Mouse (Mus musculus) heart, embryonic 14.5 days (tissue): ENCODE results near the gene Ank. TPM values are rescaled to one million over a fixed set of nuclear protein-coding genes. Genes with fewer than 3 reads are reported as not detected.

Experiments
- ATAC-seq: fragments of 200-750 bp; cut with Nextera tagmentation; 2 replicates; pipeline ENCODE4 v1.8.0; 2017; ENCODE audit warnings: low read depth, moderate TSS enrichment; ENCODE audit not compliant: insufficient number of reproducible peaks, insufficient read depth, low FRiP score
- H3K27ac ChIP-seq, 2 experiments: fragments of 200-500 bp in 1 of 2; fragments of 300-500 bp in 1 of 2; sonication (generic) in 1 of 2; replicated peaks in 1 of 2; 2 replicates each; pipeline ENCODE4 v1.5.1; 2012 to 2014; ENCODE audit warnings: low read depth in 2 of 2, low read length in 2 of 2, control low read depth in 1 of 2, mild to moderate bottlenecking in 1 of 2, mixed read lengths in 1 of 2; ENCODE audit not compliant: control insufficient read depth in 1 of 2, insufficient read depth in 1 of 2
- H3K27me3 ChIP-seq: fragments of 300-500 bp; sonication (generic); 2 replicates; pipeline ENCODE4 v1.6.1; 2014; ENCODE audit warnings: mild to moderate bottlenecking, low read length, control low read depth; ENCODE audit not compliant: control insufficient read depth, insufficient read depth
- H3K36me3 ChIP-seq: fragments of 300-500 bp; sonication (generic); 2 replicates; pipeline ENCODE4 v1.6.1; 2014; ENCODE audit warnings: mild to moderate bottlenecking, control low read depth, low read length, mixed read lengths; ENCODE audit not compliant: control insufficient read depth, insufficient read depth
- H3K4me1 ChIP-seq, 2 experiments: fragments of 200-500 bp in 1 of 2; fragments of 300-500 bp in 1 of 2; sonication (generic) in 1 of 2; 2 replicates each; pipeline ENCODE4 v1.6.1; 2012 to 2014; ENCODE audit warnings: low read length in 2 of 2, control low read depth in 1 of 2, mixed read lengths in 1 of 2; ENCODE audit not compliant: control insufficient read depth in 2 of 2, insufficient read depth in 2 of 2
- H3K4me2 ChIP-seq: fragments of 300-500 bp; sonication (generic); 2 replicates; pipeline ENCODE4 v1.6.1; 2014; ENCODE audit warnings: mild to moderate bottlenecking, low read length
- H3K4me3 ChIP-seq, 2 experiments: fragments of 200-500 bp in 1 of 2; fragments of 300-500 bp in 1 of 2; sonication (generic) in 1 of 2; 2 replicates each; pipeline ENCODE4 v1.5.1; 2012 to 2014; ENCODE audit warnings: low read length in 2 of 2, mild to moderate bottlenecking in 2 of 2, control low read depth in 1 of 2, low read depth in 1 of 2, moderate library complexity in 1 of 2; ENCODE audit not compliant: control insufficient read depth in 1 of 2, insufficient read depth in 1 of 2
- H3K9ac ChIP-seq: fragments of 300-500 bp; sonication (generic); 2 replicates; pipeline ENCODE4 v1.6.1; 2014; ENCODE audit warnings: mild to moderate bottlenecking, low read length
- H3K9me3 ChIP-seq: fragments of 300-500 bp; sonication (generic); 2 replicates; pipeline ENCODE4 v1.6.1; 2016; ENCODE audit warnings: low read length, control low read depth; ENCODE audit not compliant: control insufficient read depth
- WGBS: fragments of 180-500 bp; shearing (Covaris S2); extraction: QIAGEN DNeasy Blood & Tissue Kit; methylation state at CpG from one replicate; pipeline ENCODE4 v1.1.7; 2014; 5-methylcytosine and 5-hydroxymethylcytosine counted together
- polyA plus RNA-seq: library from polyadenylated mRNA; unstranded; fragments of >200 nt; fragmentation: Nextera tagmentation; extraction: Ambion mirVana; gene quantifications from 2 replicates; pipeline ENCODE4 v1.2.1, GENCODE M21; 2014

The Ank gene
- polyA plus RNA-seq, 1 experiment from 2014 or later: 15.9 TPM

DNA sequence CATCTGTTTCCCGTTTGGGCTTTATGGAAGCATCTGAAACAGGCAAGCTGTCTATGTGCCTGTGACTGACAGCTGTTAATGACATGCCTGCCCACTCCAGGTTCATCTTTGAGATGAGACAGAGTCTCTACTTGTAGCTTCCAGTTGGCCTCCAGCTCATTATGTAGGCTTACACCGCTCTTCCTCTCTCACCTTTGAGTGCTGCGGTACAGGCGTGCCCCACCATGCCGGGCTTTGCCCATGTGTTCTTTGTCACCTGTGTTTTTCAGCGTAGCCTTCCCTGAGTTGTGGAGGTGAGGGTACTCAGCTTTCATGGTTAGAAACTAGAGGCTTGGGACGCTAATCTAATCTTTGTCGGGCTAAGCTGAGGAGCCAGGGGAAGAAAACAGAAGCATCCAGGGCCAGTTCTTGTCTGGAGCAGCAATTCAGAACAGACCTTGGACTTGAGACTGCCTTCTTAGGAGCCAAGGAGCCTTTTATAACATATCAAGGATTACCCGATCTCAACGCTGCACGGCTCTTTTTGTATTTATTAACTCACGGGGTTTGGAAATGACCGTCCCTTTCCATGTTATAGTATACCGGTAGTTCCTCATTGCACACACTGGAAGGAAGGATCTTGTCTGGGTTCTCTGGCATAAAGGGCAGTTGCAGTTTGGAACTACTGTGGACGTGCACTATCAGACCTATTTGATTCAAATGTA, 40.6 kb downstream of the Ank start:
- 67% methylated on average over 15 of the region's 15 CpGs for WGBS
- Histone ChIP-seq H3K9me3 (no peaks in the 10 kb centered on the region), H3K27me3 (no peaks in the 10 kb centered on the region), H3K36me3 (no peaks in the 10 kb centered on the region), H3K27ac (peak overlapping the region; percentile 6 to 84), H3K4me2 (0 out of 2 replicates have a peak overlapping the region, but pooled peaks have one; percentile 16), H3K4me1 (peaks cover 41 to 69% of the 10 kb centered on the region in 2 experiments), H3K9ac (no peak overlapping the region), H3K4me3 (no peak overlapping the region)
- ATAC-seq: no peak

DNA sequence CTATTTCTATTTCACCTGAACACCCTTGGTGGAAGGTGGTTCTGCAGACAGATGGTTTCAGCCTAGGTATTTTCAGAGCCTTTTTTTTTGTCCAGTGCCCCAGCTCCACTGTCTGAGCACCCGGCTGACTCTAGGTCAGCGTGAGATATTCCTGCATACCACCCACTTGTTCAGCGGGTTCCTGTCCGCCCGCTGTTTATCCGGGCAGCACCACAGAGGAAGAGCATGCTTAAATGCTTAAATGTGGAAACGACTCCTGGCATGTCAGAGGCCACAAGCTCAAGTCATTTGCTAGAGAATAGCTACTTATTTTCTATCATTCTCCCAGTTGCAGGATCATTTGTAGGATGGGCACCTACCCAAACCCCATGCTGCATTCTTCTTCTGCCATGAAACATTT, 41.7 kb downstream of the Ank start:
- Histone ChIP-seq H3K27ac (peak overlapping the region; percentile 35 to 67; a peak in 3 of 4 replicates), H3K27me3 (no peaks in the 10 kb centered on the region), H3K4me3 (no peak overlapping the region), H3K4me1 (peaks cover 35 to 58% of the 10 kb centered on the region in 2 experiments), H3K9me3 (no peaks in the 10 kb centered on the region), H3K9ac (no peak overlapping the region), H3K4me2 (no peak overlapping the region), H3K36me3 (no peaks in the 10 kb centered on the region)
- 44% methylated on average over 7 of the region's 7 CpGs for WGBS
- ATAC-seq: no peak

DNA sequence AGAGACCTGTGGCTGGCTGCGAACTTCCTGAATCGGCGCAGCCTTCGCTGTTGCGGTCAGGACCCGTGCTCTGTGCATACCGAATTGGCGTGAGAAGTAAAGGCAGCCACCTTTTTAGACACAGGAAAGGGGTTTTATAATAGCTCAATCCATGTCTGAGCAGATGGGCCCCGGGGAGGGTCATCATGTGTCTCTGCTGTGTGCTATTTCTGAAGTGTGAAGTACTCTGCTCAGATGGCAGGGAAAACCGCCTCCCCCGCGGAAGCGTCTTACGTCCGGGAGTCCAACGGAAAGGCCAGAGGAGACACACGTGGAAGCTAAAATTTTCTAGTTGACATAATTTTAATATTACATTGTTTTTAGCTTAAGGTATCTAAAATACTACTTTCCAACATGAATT, 42.5 kb downstream of the Ank start:
- H3K36me3 ChIP-seq: no peaks in the 10 kb centered on the region
- no peak overlapping the region for H3K4me3 ChIP-seq
- peaks cover 28 to 50% of the 10 kb centered on the region in 2 experiments for H3K4me1 ChIP-seq
- no peaks in the 10 kb centered on the region for H3K9me3 ChIP-seq
- WGBS: 55% methylated on average over 17 of the region's 17 CpGs
- no peaks in the 10 kb centered on the region for H3K27me3 ChIP-seq
- H3K27ac ChIP-seq: peak overlapping the region in 1 of 2 experiments; percentile 67; a peak in 2 of 4 replicates
- peak overlapping the region; percentile 41 for H3K9ac ChIP-seq
- no peak for ATAC-seq
- peak overlapping the region; percentile 23; the same call in 1 of the 2 replicates for H3K4me2 ChIP-seq

DNA sequence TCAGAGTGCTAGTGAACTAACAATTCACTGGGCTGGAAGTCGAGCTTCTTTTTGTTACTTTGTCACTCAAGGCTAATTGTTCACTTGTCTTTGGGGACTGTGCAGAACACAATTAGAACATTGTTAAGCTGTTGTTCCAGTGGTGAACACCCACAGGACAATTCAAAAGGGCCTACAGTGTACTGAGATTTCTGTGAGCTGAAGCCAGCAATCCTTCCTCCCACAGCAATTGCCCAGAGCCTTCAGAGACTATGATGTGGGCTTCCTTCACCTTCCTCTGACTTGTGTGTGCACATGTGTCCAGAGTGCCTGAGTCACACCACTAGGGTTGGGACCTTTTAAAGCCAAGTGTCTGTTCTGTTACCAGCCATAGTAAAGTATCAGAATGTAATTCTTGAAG, 50.5 kb downstream of the Ank start:
- Histone ChIP-seq H3K4me3 (no peak overlapping the region), H3K27me3 (no peaks in the 10 kb centered on the region), H3K4me2 (no peak overlapping the region), H3K9ac (no peak overlapping the region), H3K36me3 (no peaks in the 10 kb centered on the region), H3K27ac (no peak overlapping the region), H3K9me3 (no peaks in the 10 kb centered on the region), H3K4me1 (peaks cover 3 to 25% of the 10 kb centered on the region in 2 experiments; a peak in 3 of 4 replicates)
- no peak for ATAC-seq
- 83% methylated on average over 1 of the region's 1 CpGs for WGBS

DNA sequence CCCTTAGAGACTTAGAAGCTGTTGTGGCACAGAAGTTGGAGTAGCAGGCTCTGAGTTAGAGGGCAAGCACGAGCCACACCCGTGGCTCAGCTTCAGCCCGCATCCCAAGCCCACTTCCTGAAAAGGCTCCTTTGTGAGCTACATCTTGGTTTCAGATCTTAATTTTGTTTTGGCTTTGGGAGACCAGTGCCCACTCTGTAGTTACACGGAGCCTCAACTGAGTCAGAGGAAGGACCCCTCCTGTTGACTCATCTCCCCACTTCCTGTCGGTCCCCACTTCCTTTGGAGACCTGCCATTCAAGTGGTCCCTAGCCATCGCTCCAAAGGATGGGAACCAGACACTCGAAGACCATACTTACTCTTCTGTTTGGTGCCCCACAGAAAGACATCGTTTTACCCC, 51.5 kb downstream of the Ank start:
- Histone ChIP-seq H3K4me3 (no peak overlapping the region), H3K36me3 (no peaks in the 10 kb centered on the region), H3K9me3 (no peaks in the 10 kb centered on the region), H3K27me3 (no peaks in the 10 kb centered on the region), H3K4me1 (peaks cover 3 to 25% of the 10 kb centered on the region in 2 experiments; a peak in 3 of 4 replicates), H3K9ac (no peak overlapping the region), H3K4me2 (no peak overlapping the region), H3K27ac (no peak overlapping the region)
- ATAC-seq: no peak
- WGBS: 73% methylated on average over 8 of the region's 8 CpGs

DNA sequence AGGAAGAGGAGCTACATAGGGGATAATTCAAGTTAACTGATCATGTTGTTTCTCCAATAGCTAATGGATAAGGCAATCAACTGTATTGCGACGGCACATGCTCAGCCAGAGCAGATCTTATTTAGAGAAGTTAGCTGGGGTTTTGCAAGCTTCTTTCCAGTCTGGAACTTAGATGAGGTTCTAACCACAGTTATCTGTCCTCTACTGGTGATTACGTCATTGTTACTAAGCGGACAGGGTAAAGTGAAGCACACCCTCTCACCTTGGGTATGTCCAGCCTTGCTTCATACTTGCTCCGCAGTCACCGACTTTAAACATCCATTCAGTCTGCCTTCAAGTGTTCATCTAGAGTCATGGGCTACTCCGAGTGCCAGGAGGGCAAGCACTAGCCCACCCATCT, 53.4 kb downstream of the Ank start:
- Histone ChIP-seq H3K27me3 (no peaks in the 10 kb centered on the region), H3K27ac (no peak overlapping the region), H3K9me3 (no peaks in the 10 kb centered on the region), H3K9ac (no peak overlapping the region), H3K36me3 (no peaks in the 10 kb centered on the region), H3K4me3 (no peak overlapping the region), H3K4me1 (peaks cover 3 to 25% of the 10 kb centered on the region in 2 experiments; a peak in 3 of 4 replicates), H3K4me2 (no peak overlapping the region)
- ATAC-seq: no peak
- WGBS: 93% methylated on average over 7 of the region's 7 CpGs

DNA sequence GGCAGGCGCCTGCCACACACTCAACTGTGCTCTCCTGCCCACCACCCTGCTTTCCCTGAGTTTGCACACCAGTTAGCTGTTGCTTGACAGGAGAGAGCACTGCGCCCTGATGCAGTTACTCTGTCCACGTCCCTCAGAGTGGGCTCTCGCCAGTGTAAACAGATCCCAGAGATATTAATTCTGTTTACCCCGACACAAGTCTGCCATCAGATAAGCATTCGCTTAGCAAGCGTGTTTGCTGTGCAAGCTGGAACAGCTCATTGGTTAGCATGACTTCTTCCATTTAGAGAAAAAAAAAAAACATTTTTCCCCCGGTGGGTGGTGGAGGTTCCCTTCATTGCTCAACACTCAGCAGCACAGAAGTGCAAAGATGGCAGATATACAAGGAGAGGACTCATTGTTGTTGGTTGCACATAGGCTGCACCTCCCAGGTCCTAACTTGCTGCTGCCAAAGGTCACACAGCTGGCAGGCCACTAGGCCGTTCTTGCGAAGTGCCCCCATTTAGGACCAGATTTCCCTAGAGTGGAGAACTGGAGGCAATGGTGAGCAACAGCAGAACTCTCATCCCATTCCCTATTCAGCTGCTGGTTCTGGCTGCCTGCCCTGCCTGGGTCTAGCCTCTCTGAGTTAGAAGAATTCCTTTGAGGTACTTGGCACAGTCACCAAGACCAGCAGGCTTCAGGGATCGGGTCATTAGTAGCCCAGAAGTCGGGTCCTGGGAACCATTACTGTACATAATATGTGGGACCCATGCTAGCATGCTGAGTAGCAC, 58.9 kb downstream of the Ank start:
- ATAC-seq: no peak

More for the DNA sequence above, 58.9 kb downstream of the Ank start:
- Histone ChIP-seq H3K9ac (no peak overlapping the region), H3K9me3 (no peaks in the 10 kb centered on the region), H3K36me3 (no peaks in the 10 kb centered on the region), H3K27ac (no peak overlapping the region), H3K27me3 (no peaks in the 10 kb centered on the region), H3K4me2 (no peak overlapping the region), H3K4me1 (peaks cover 0 to 15% of the 10 kb centered on the region in 2 experiments; a peak in 2 of 4 replicates), H3K4me3 (no peak overlapping the region)
- 77% methylated on average over 12 of the region's 12 CpGs for WGBS
